Comparison of ENCODE assay signal across 8 mouse cellular contexts in genomic region chr4:136282621-136283480, GRCm38 (mm10). TPM values are rescaled to one million over a fixed set of nuclear protein-coding genes. Genes with fewer than 3 reads are reported as not detected.
DNase-seq lines count a peak whose midpoint lies in the region; ATAC-seq and TF ChIP-seq lines count a peak whose summit lies in the region.

No protein-coding gene starts in this region.

- 11% methylated on average over 10 of the region's 10 CpGs for WGBS in forebrain, embryonic 10.5 days
- WGBS in hindbrain, embryonic 12.5 days: 22% methylated on average over 10 of the region's 10 CpGs
- WGBS in lung, embryonic 14.5 days: 39% methylated on average over 10 of the region's 10 CpGs

- peaks cover under 1% of the 10 kb centered on the region; the same call in 1 of the 2 replicates for H3K27me3 ChIP-seq in forebrain, embryonic 10.5 days (ENCODE audit: poor library complexity, severe bottlenecking)
- no peaks in the 10 kb centered on the region for H3K27me3 ChIP-seq in hindbrain, embryonic 12.5 days
- H3K27me3 ChIP-seq in lung, embryonic 14.5 days (ENCODE audit: insufficient read depth, low read length): no peaks in the 10 kb centered on the region

- TF ChIP-seq CTCF in brain, embryonic 14.5 days (IDR thresholded peaks at IDR 0.05; ENCODE audit: borderline replicate concordance, extremely low read depth, insufficient read depth, insufficient read length): no peak
- no peak for TF ChIP-seq CTCF in lung, embryonic 14.5 days (IDR thresholded peaks at IDR 0.05; ENCODE audit: low read depth)

- peaks cover 1% of the 10 kb centered on the region; the same call in 1 of the 2 replicates for H3K9me3 ChIP-seq in forebrain, embryonic 10.5 days
- no peaks in the 10 kb centered on the region for H3K9me3 ChIP-seq in hindbrain, embryonic 12.5 days (replicated peaks)
- no peaks in the 10 kb centered on the region for H3K9me3 ChIP-seq in lung, embryonic 14.5 days (ENCODE audit: low read depth, low read length)

- H3K9ac ChIP-seq in hindbrain, embryonic 12.5 days: no peak overlapping the region
- peak overlapping the region; percentile 31 for H3K9ac ChIP-seq in lung, embryonic 14.5 days

- peak; percentile 88 for DNase-seq in brain, embryonic 14.5 days (ENCODE audit: low read depth)
- DNase-seq in forebrain, embryonic 10.5 days (ENCODE audit: extremely low spot score, low spot score): peak; percentile 67
- DNase-seq in lung, embryonic 14.5 days: peak; percentile 62
- DNase-seq in retina, embryonic 14.5 days (ENCODE audit: low spot score): no peak
- no peak for DNase-seq in frontal cortex, postnatal 10 days (ENCODE audit: low spot score in 2 of 2)
- DNase-seq in cerebellum, postnatal 10 days: no peak

- TF ChIP-seq POLR2A in brain, embryonic 14.5 days (IDR thresholded peaks at IDR 0.05; ENCODE audit: borderline replicate concordance, extremely low read depth, insufficient read depth, insufficient read length, poor library complexity, severe bottlenecking): no peak

- H3K4me1 ChIP-seq in forebrain, embryonic 10.5 days: peaks cover 61% of the 10 kb centered on the region
- peaks cover 44% of the 10 kb centered on the region for H3K4me1 ChIP-seq in hindbrain, embryonic 12.5 days
- H3K4me1 ChIP-seq in lung, embryonic 14.5 days (ENCODE audit: insufficient read depth): peaks cover 13% of the 10 kb centered on the region

- no peak for ATAC-seq in hindbrain, embryonic 12.5 days (ENCODE audit: low FRiP score)
- no peak for ATAC-seq in lung, embryonic 14.5 days (ENCODE audit: insufficient read depth)
- no peak for ATAC-seq in megakaryocyte progenitor cell, adult 5-6 weeks (replicated peaks; ENCODE audit: poor library complexity)

- H3K4me2 ChIP-seq in hindbrain, embryonic 12.5 days (replicated peaks): peak overlapping the region; percentile 1; the same call in 1 of the 2 replicates
- peak overlapping the region; percentile 29; the same call in 1 of the 2 replicates for H3K4me2 ChIP-seq in lung, embryonic 14.5 days

- H3K27ac ChIP-seq in forebrain, embryonic 10.5 days: peak overlapping the region; percentile 91
- H3K27ac ChIP-seq in hindbrain, embryonic 12.5 days: peak overlapping the region; percentile 92
- peak overlapping the region; percentile 91 for H3K27ac ChIP-seq in lung, embryonic 14.5 days (ENCODE audit: low read depth)

- peak overlapping the region; percentile 35 for H3K4me3 ChIP-seq in forebrain, embryonic 10.5 days
- H3K4me3 ChIP-seq in hindbrain, embryonic 12.5 days: no peak overlapping the region
- no peak overlapping the region for H3K4me3 ChIP-seq in lung, embryonic 14.5 days (ENCODE audit: low read depth, low read length)

- peaks cover 7% of the 10 kb centered on the region for H3K36me3 ChIP-seq in forebrain, embryonic 10.5 days (replicated peaks)
- peaks cover 8% of the 10 kb centered on the region for H3K36me3 ChIP-seq in hindbrain, embryonic 12.5 days
- H3K36me3 ChIP-seq in lung, embryonic 14.5 days (ENCODE audit: insufficient read depth): peaks cover 8% of the 10 kb centered on the region

RNA-seq across cellular contexts. Expression of gene Zfp46, which starts 1.6 kb away (rescaled TPM):
- 58.3 and 69.5 TPM in 2 replicates for polyA plus RNA-seq in brain, embryonic 14.5 days (2012; rRNA removed)
- 21.1 and 21.8 TPM in 2 replicates for polyA plus RNA-seq in forebrain, embryonic 10.5 days (2016; fragmentation: Nextera tagmentation; extraction: Ambion mirVana)
- polyA plus RNA-seq in hindbrain, embryonic 12.5 days (2016; fragmentation: Nextera tagmentation; extraction: Ambion mirVana): 42.4 and 42.6 TPM in 2 replicates
- 27.7 and 31.2 TPM in 2 replicates for polyA plus RNA-seq in lung, embryonic 14.5 days (2014; fragmentation: Nextera tagmentation; extraction: Ambion mirVana)
- 6.7 and 7.7 TPM in 2 replicates for total RNA-seq in megakaryocyte progenitor cell, adult 5-6 weeks (2015)
- total RNA-seq in megakaryocyte progenitor cell, adult 5-6 weeks (2017): 7.4 and 7.9 TPM in 2 replicates

RNA-seq across cellular contexts. Expression of gene Hnrnpr, which starts 27.9 kb away (rescaled TPM):
- 138 and 148 TPM in 2 replicates for polyA plus RNA-seq in brain, embryonic 14.5 days (2012; rRNA removed)
- 231 and 248 TPM in 2 replicates for polyA plus RNA-seq in forebrain, embryonic 10.5 days (2016; fragmentation: Nextera tagmentation; extraction: Ambion mirVana)
- 219 and 236 TPM in 2 replicates for polyA plus RNA-seq in hindbrain, embryonic 12.5 days (2016; fragmentation: Nextera tagmentation; extraction: Ambion mirVana)
- 181 and 202 TPM in 2 replicates for polyA plus RNA-seq in lung, embryonic 14.5 days (2014; fragmentation: Nextera tagmentation; extraction: Ambion mirVana)
- total RNA-seq in megakaryocyte progenitor cell, adult 5-6 weeks (2015): 114 and 118 TPM in 2 replicates
- total RNA-seq in megakaryocyte progenitor cell, adult 5-6 weeks (2017): 179 and 224 TPM in 2 replicates

RNA-seq across cellular contexts. Expression of gene Tcea3, which starts 35.3 kb away (rescaled TPM):
- polyA plus RNA-seq in brain, embryonic 14.5 days (2012; rRNA removed): 0.38 and 0.98 TPM in 2 replicates
- polyA plus RNA-seq in forebrain, embryonic 10.5 days (2016; fragmentation: Nextera tagmentation; extraction: Ambion mirVana): 0.49 and 0.77 TPM in 2 replicates
- polyA plus RNA-seq in hindbrain, embryonic 12.5 days (2016; fragmentation: Nextera tagmentation; extraction: Ambion mirVana): 5.0 and 7.2 TPM in 2 replicates
- 12.0 and 14.3 TPM in 2 replicates for polyA plus RNA-seq in lung, embryonic 14.5 days (2014; fragmentation: Nextera tagmentation; extraction: Ambion mirVana)
- 0.10 TPM in 1 of 2 replicates, not detected in the other for total RNA-seq in megakaryocyte progenitor cell, adult 5-6 weeks (2015)
- 0.33 and 0.41 TPM in 2 replicates for total RNA-seq in megakaryocyte progenitor cell, adult 5-6 weeks (2017)

Comparison
In these comparisons a context has a peak if more than half of its experiments do, and no peak if none do; other contexts are left out.
1. DNase-seq: peak in brain, embryonic 14.5 days (single experiment), forebrain, embryonic 10.5 days (single experiment) and lung, embryonic 14.5 days (single experiment); none in retina, embryonic 14.5 days (single experiment), frontal cortex, postnatal 10 days (0 of 2) and cerebellum, postnatal 10 days (0 of 2).
2. Peak in every context shown above with its lines, with median percentiles within 50 percentile points of each other: H3K27ac ChIP-seq.